Mouse (Mus musculus) cortical plate, adult 2 months (tissue): ENCODE results near the gene Ssbp4.

Source experiments
- CTCF ChIP-seq: fragments of 200-500 bp; IDR thresholded peaks from 2 replicates; pipeline ENCODE4 v1.5.1; 2011; ENCODE audit warnings: mild to moderate bottlenecking, control low read depth, low read length; ENCODE audit not compliant: insufficient read depth; ENCODE audit errors: extremely low read depth
- POLR2A ChIP-seq: fragments of 200-500 bp; IDR thresholded peaks from 2 replicates; pipeline ENCODE4 v1.6.1; 2011; ENCODE audit warnings: mild to moderate bottlenecking, low read length, control low read depth; ENCODE audit not compliant: insufficient read depth; ENCODE audit errors: extremely low read depth

- no peak for TF ChIP-seq POLR2A
- TF ChIP-seq CTCF = no peak
These were observed 54.9 kb downstream of the Ssbp4 start for GRCm38 (mm10) chr8:70553740-70554139.
